Mouse (Mus musculus): ENCODE results near the gene Cdyl. TPM values are rescaled to one million over a fixed set of nuclear protein-coding genes. Genes with fewer than 3 reads are reported as not detected.

Cdyl gene
- polyA plus RNA-seq, 1 experiment from 2014 or later: 11.8 TPM

DNA sequence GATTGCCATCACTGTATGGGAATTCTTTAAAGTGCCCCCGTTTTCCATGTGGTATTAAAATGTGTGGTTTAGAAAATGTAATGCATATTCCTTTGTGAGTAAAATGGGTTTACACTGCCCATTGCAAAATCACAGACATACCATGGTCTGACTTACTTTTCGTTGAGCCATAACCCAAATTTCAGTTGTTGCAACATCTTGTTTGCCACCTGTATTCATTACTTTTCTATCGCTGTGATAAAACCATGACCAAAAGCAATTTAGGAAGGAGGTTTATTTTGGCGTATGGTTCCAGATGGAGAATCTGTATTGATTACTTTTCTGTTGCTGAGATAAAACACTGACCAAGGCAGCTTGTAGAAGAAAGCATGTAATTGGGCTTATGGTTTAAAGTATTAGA lies 124.6 kb downstream of the Cdyl start:
- Histone ChIP-seq H3K9ac (ENCODE audit: low read length) (no peak overlapping the region), H3K4me2 (no peak overlapping the region), H3K36me3 (ENCODE audit: control insufficient read depth, insufficient read depth, low read length) (no peaks in the 10 kb centered on the region), H3K4me1 (ENCODE audit: control insufficient read depth, insufficient read depth, low read length) (no peaks in the 10 kb centered on the region), H3K9me3 (ENCODE audit: control insufficient read depth, low read length) (no peaks in the 10 kb centered on the region), H3K27ac (ENCODE audit: low read depth, low read length) (no peak overlapping the region), H3K4me3 (ENCODE audit: low read depth, low read length) (no peak overlapping the region), H3K27me3 (ENCODE audit: control insufficient read depth, insufficient read depth, low read length) (no peaks in the 10 kb centered on the region)
- WGBS: 86% methylated on average over 4 of the region's 4 CpGs
- no peak for DNase-seq (ENCODE audit: low spot score, missing footprints)
- ATAC-seq (ENCODE audit: low FRiP score): no peak

- 83% methylated on average over 5 of the region's 5 CpGs for WGBS
- Histone ChIP-seq H3K4me3 (ENCODE audit: low read depth, low read length) (no peak overlapping the region), H3K27me3 (ENCODE audit: control insufficient read depth, insufficient read depth, low read length) (no peaks in the 10 kb centered on the region), H3K4me2 (no peak overlapping the region), H3K9ac (ENCODE audit: low read length) (no peak overlapping the region), H3K27ac (ENCODE audit: low read depth, low read length) (no peak overlapping the region), H3K36me3 (ENCODE audit: control insufficient read depth, insufficient read depth, low read length) (no peaks in the 10 kb centered on the region), H3K4me1 (ENCODE audit: control insufficient read depth, insufficient read depth, low read length) (0 out of 2 replicates have a peak, but pooled peaks cover 1% of the 10 kb centered on the region), H3K9me3 (ENCODE audit: control insufficient read depth, low read length) (no peaks in the 10 kb centered on the region)
- no peak for ATAC-seq (ENCODE audit: low FRiP score)
- DNase-seq (ENCODE audit: low spot score, missing footprints): no peak
Observed at GRCm38 (mm10) chr13:35785330-35785939, 125.8 kb downstream of the Cdyl start.

GRCm38 (mm10) chr13:35786726-35787399 lies 127.2 kb downstream of the Cdyl start:
- no peak for ATAC-seq (ENCODE audit: low FRiP score)
- H3K27ac ChIP-seq (ENCODE audit: low read depth, low read length): no peak overlapping the region
- H3K4me3 ChIP-seq (ENCODE audit: low read depth, low read length): no peak overlapping the region
- no peaks in the 10 kb centered on the region for H3K27me3 ChIP-seq (ENCODE audit: control insufficient read depth, insufficient read depth, low read length)
- no peaks in the 10 kb centered on the region for H3K36me3 ChIP-seq (ENCODE audit: control insufficient read depth, insufficient read depth, low read length)
- no peak overlapping the region for H3K9ac ChIP-seq (ENCODE audit: low read length)
- H3K4me1 ChIP-seq (ENCODE audit: control insufficient read depth, insufficient read depth, low read length): 0 out of 2 replicates have a peak, but pooled peaks cover 2% of the 10 kb centered on the region
- DNase-seq (ENCODE audit: low spot score, missing footprints): no peak
- 97% methylated on average over 6 of the region's 6 CpGs for WGBS
- no peak overlapping the region for H3K4me2 ChIP-seq
- H3K9me3 ChIP-seq (ENCODE audit: control insufficient read depth, low read length): no peaks in the 10 kb centered on the region

DNA sequence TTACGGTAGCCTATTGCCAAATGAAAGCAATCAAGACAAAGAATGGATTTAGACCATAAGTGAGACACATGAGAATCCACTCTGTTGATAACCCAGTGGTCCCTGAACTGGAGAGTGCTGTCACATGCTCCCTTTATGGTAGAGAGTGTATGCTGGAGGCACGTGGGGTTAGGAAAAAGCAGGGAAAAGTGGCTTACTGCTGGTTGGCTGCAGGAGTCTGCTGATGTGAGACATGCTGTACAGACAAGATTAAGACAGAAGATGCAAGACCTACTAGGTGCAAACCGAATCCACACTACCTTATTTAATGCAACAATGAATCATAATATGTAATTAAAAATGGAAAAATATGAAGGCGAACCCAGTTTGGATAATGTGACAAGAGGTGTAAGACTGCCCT lies 129.9 kb downstream of the Cdyl start:
- H3K36me3 ChIP-seq (ENCODE audit: control insufficient read depth, insufficient read depth, low read length): no peaks in the 10 kb centered on the region
- H3K9me3 ChIP-seq (ENCODE audit: control insufficient read depth, low read length): no peaks in the 10 kb centered on the region
- WGBS: 87% methylated on average over 4 of the region's 4 CpGs
- no peak overlapping the region for H3K27ac ChIP-seq (ENCODE audit: low read depth, low read length)
- no peak overlapping the region for H3K9ac ChIP-seq (ENCODE audit: low read length)
- no peak overlapping the region for H3K4me3 ChIP-seq (ENCODE audit: low read depth, low read length)
- ATAC-seq (ENCODE audit: low FRiP score): no peak
- H3K4me1 ChIP-seq (ENCODE audit: control insufficient read depth, insufficient read depth, low read length): 0 out of 2 replicates have a peak, but pooled peaks cover 2% of the 10 kb centered on the region
- no peaks in the 10 kb centered on the region for H3K27me3 ChIP-seq (ENCODE audit: control insufficient read depth, insufficient read depth, low read length)
- H3K4me2 ChIP-seq: no peak overlapping the region
- no peak for DNase-seq (ENCODE audit: low spot score, missing footprints)

GRCm38 (mm10) chr13:35790431-35790830 lies 130.8 kb downstream of the Cdyl start:
- DNase-seq (ENCODE audit: low spot score, missing footprints) (no peak), ATAC-seq (ENCODE audit: low FRiP score) (no peak)
- H3K9ac ChIP-seq (ENCODE audit: low read length): no peak overlapping the region
- 0 out of 2 replicates have a peak, but pooled peaks cover 2% of the 10 kb centered on the region for H3K4me1 ChIP-seq (ENCODE audit: control insufficient read depth, insufficient read depth, low read length)
- H3K27ac ChIP-seq (ENCODE audit: low read depth, low read length): no peak overlapping the region
- H3K27me3 ChIP-seq (ENCODE audit: control insufficient read depth, insufficient read depth, low read length): no peaks in the 10 kb centered on the region
- WGBS: 55% methylated on average over 4 of the region's 4 CpGs
- no peaks in the 10 kb centered on the region for H3K36me3 ChIP-seq (ENCODE audit: control insufficient read depth, insufficient read depth, low read length)
- H3K4me3 ChIP-seq (ENCODE audit: low read depth, low read length): no peak overlapping the region
- H3K4me2 ChIP-seq: no peak overlapping the region
- no peaks in the 10 kb centered on the region for H3K9me3 ChIP-seq (ENCODE audit: control insufficient read depth, low read length)

GRCm38 (mm10) chr13:35794309-35794708 lies 134.7 kb downstream of the Cdyl start:
- no peaks in the 10 kb centered on the region for H3K9me3 ChIP-seq (ENCODE audit: control insufficient read depth, low read length)
- DNase-seq (ENCODE audit: low spot score, missing footprints) (no peak), ATAC-seq (ENCODE audit: low FRiP score) (no peak)
- H3K4me1 ChIP-seq (ENCODE audit: control insufficient read depth, insufficient read depth, low read length): peaks cover 5% of the 10 kb centered on the region; the same call in 1 of the 2 replicates
- H3K27me3 ChIP-seq (ENCODE audit: control insufficient read depth, insufficient read depth, low read length): no peaks in the 10 kb centered on the region
- H3K36me3 ChIP-seq (ENCODE audit: control insufficient read depth, insufficient read depth, low read length): no peaks in the 10 kb centered on the region
- no peak overlapping the region for H3K4me3 ChIP-seq (ENCODE audit: low read depth, low read length)
- H3K4me2 ChIP-seq: no peak overlapping the region
- no peak overlapping the region for H3K9ac ChIP-seq (ENCODE audit: low read length)
- 76% methylated on average over 7 of the region's 7 CpGs for WGBS
- no peak overlapping the region for H3K27ac ChIP-seq (ENCODE audit: low read depth, low read length)

DNA sequence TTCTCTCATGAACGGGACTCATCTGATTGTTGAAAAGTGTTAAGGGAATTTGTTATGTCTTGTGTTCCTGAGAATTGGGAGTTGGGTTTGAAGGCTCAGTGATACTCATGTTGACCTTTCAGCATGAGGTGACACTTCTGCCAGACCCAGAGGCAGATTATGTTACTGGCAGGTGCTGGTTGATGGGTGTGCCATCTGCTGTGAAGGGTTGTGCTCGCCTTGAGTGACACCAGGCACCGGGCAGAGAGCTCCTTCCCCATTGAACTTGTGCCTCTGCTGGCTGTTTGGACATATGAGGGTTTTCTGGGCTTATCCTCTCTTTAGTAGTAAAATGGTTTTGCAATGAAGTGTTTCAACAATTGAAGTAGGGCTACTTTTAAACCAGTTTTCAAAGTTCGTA lies 135.1 kb downstream of the Cdyl start:
- Histone ChIP-seq H3K4me2 (no peak overlapping the region), H3K36me3 (ENCODE audit: control insufficient read depth, insufficient read depth, low read length) (no peaks in the 10 kb centered on the region), H3K27me3 (ENCODE audit: control insufficient read depth, insufficient read depth, low read length) (no peaks in the 10 kb centered on the region), H3K4me3 (ENCODE audit: low read depth, low read length) (no peak overlapping the region), H3K27ac (ENCODE audit: low read depth, low read length) (no peak overlapping the region), H3K9ac (ENCODE audit: low read length) (no peak overlapping the region), H3K4me1 (ENCODE audit: control insufficient read depth, insufficient read depth, low read length) (peaks cover 5% of the 10 kb centered on the region; the same call in 1 of the 2 replicates), H3K9me3 (ENCODE audit: control insufficient read depth, low read length) (no peaks in the 10 kb centered on the region)
- no peak for ATAC-seq (ENCODE audit: low FRiP score)
- DNase-seq (ENCODE audit: low spot score, missing footprints): no peak
- 88% methylated on average over 4 of the region's 4 CpGs for WGBS

DNA sequence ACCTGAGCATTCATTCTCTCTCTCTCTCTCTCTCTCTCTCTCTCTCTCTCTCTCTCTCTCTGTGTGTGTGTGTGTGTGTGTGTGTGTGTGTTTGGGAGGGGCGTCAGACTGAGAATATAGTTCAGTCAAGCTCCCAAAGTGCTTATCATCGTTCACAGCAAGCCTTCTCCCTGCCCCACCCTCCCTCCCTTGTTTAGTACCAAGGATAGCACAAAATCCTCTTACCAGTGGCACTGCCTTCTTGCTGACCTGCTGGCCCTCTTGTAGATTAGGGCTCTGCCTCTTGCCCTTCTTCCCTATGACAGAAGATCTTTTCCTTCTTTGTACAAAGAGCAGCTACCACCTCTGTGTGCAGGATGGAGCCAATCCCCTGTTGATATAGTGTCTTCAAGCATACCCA lies 136.3 kb downstream of the Cdyl start:
- ATAC-seq (ENCODE audit: low FRiP score) (no peak), DNase-seq (ENCODE audit: low spot score, missing footprints) (no peak)
- Histone ChIP-seq H3K27me3 (ENCODE audit: control insufficient read depth, insufficient read depth, low read length) (no peaks in the 10 kb centered on the region), H3K27ac (ENCODE audit: low read depth, low read length) (no peak overlapping the region), H3K4me2 (no peak overlapping the region), H3K4me3 (ENCODE audit: low read depth, low read length) (no peak overlapping the region), H3K9me3 (ENCODE audit: control insufficient read depth, low read length) (no peaks in the 10 kb centered on the region), H3K9ac (ENCODE audit: low read length) (no peak overlapping the region), H3K36me3 (ENCODE audit: control insufficient read depth, insufficient read depth, low read length) (no peaks in the 10 kb centered on the region), H3K4me1 (ENCODE audit: control insufficient read depth, insufficient read depth, low read length) (peaks cover 3% of the 10 kb centered on the region; the same call in 1 of the 2 replicates)
- 62% methylated on average over 2 of the region's 2 CpGs for WGBS

DNA sequence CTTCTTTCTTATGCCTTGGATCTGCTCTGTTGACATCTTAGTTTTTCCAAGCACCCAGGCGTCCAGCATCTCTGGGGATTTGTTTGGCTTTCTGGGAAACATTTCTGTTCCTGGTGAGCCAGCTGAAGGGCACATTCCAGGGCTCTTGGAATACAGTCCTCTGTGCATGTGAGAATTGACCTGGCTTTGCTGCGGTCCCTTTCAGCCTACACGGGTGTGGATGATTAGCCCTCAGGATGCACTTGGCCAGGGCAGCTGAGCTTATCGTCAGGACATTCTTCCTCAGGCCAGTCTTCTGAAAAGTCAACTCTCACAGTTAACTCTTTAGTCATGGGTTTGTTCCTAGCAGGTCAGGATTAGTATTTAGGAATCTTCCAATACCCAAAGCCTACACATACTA lies 136.7 kb downstream of the Cdyl start:
- no peak overlapping the region for H3K27ac ChIP-seq (ENCODE audit: low read depth, low read length)
- H3K9ac ChIP-seq (ENCODE audit: low read length): no peak overlapping the region
- peaks cover 3% of the 10 kb centered on the region; the same call in 1 of the 2 replicates for H3K4me1 ChIP-seq (ENCODE audit: control insufficient read depth, insufficient read depth, low read length)
- H3K4me3 ChIP-seq (ENCODE audit: low read depth, low read length): no peak overlapping the region
- 54% methylated on average over 4 of the region's 4 CpGs for WGBS
- no peaks in the 10 kb centered on the region for H3K9me3 ChIP-seq (ENCODE audit: control insufficient read depth, low read length)
- no peak for ATAC-seq (ENCODE audit: low FRiP score)
- H3K36me3 ChIP-seq (ENCODE audit: control insufficient read depth, insufficient read depth, low read length): no peaks in the 10 kb centered on the region
- no peak for DNase-seq (ENCODE audit: low spot score, missing footprints)
- no peaks in the 10 kb centered on the region for H3K27me3 ChIP-seq (ENCODE audit: control insufficient read depth, insufficient read depth, low read length)
- H3K4me2 ChIP-seq: no peak overlapping the region

All from midbrain, embryonic 11.5 days (tissue).